Mouse (Mus musculus) MEL (cell line): ENCODE measurements around the gene Syna. TPM values are rescaled to one million over a fixed set of nuclear protein-coding genes. Genes with fewer than 3 reads are reported as not detected.

Source experiments
- DNase-seq: peaks from one replicate; pipeline ENCODE4 v3.0.0; 2011; ENCODE audit warnings: low read depth, low spot score
- H3K27ac ChIP-seq: 2 replicates; pipeline ENCODE4 v1.5.1; 2012; ENCODE audit warnings: low read depth, mild to moderate bottlenecking, control low read depth, low read length, moderate library complexity; ENCODE audit not compliant: control insufficient read depth
- H3K27me3 ChIP-seq, 2 experiments: fragments of 150-350 bp in 1 of 2; sonication (generic) in 1 of 2; 2 replicates each; pipeline ENCODE4 v1.6.1; 2012; ENCODE audit warnings: low read length in 2 of 2, mild to moderate bottlenecking in 2 of 2, improper control_type of control experiment in 1 of 2, moderate library complexity in 1 of 2; ENCODE audit not compliant: insufficient read depth in 2 of 2, control insufficient read depth in 1 of 2
- H3K36me3 ChIP-seq, 2 experiments: 2 replicates each; pipeline ENCODE4 v1.6.1; 2012 to 2014; ENCODE audit warnings: low read length in 2 of 2, improper control_type of control experiment in 1 of 2, inconsistent platforms in 1 of 2, mild to moderate bottlenecking in 1 of 2; ENCODE audit not compliant: insufficient read depth in 2 of 2, control insufficient read depth in 1 of 2
- H3K4me1 ChIP-seq, 2 experiments: fragments of 150-350 bp in 1 of 2; sonication (generic) in 1 of 2; 2 replicates each; pipeline ENCODE4 v1.6.1; 2012; ENCODE audit warnings: low read length in 2 of 2, improper control_type of control experiment in 1 of 2, mild to moderate bottlenecking in 1 of 2; ENCODE audit not compliant: insufficient read depth in 2 of 2, control insufficient read depth in 1 of 2
- H3K4me3 ChIP-seq, 2 experiments: fragments of 150-350 bp in 1 of 2; sonication (generic) in 1 of 2; 2 replicates each; pipeline ENCODE4 v1.5.1; 2012; ENCODE audit warnings: low read depth in 2 of 2, low read length in 2 of 2, mild to moderate bottlenecking in 2 of 2, moderate library complexity in 2 of 2, control low read depth in 1 of 2, improper control_type of control experiment in 1 of 2; ENCODE audit not compliant: control insufficient read depth in 1 of 2, insufficient read depth in 1 of 2
- H3K79me2 ChIP-seq: 2 replicates; pipeline ENCODE4 v1.6.1; 2012; ENCODE audit warnings: mild to moderate bottlenecking, low read length, moderate library complexity; ENCODE audit not compliant: control insufficient read depth, poor library complexity, insufficient read depth
- H3K9ac ChIP-seq: 2 replicates; pipeline ENCODE4 v1.6.1; 2012; ENCODE audit warnings: low read depth, mild to moderate bottlenecking, control low read depth, low read length, moderate library complexity; ENCODE audit not compliant: control insufficient read depth, poor library complexity, severe bottlenecking
- H3K9me3 ChIP-seq: fragments of 150-350 bp; sonication (generic); replicated peaks from 2 replicates; pipeline ENCODE4 v1.6.1; 2012; ENCODE audit warnings: mild to moderate bottlenecking, low read length, improper control_type of control experiment, moderate library complexity; ENCODE audit not compliant: insufficient read depth
- CHD2 ChIP-seq: IDR thresholded peaks from 2 replicates; pipeline ENCODE4 v1.6.1; 2011; ENCODE audit warnings: low read length, improper control_type of control experiment
- E2F4 ChIP-seq: IDR thresholded peaks from 2 replicates; pipeline ENCODE4 v1.6.1; 2011; ENCODE audit warnings: low read depth, low read length, improper control_type of control experiment, borderline replicate concordance
- EP300 ChIP-seq, 2 experiments: IDR thresholded peaks; 2 replicates each; pipeline ENCODE4 v1.6.1; 2011; ENCODE audit warnings: improper control_type of control experiment in 2 of 2, low read length in 2 of 2, low read depth in 1 of 2, mild to moderate bottlenecking in 1 of 2
- HCFC1 ChIP-seq: IDR thresholded peaks from 2 replicates; pipeline ENCODE4 v1.6.1; 2012; ENCODE audit warnings: low read depth, mild to moderate bottlenecking, inconsistent platforms, low read length, improper control_type of control experiment, moderate library complexity
- KAT2A ChIP-seq: conservative IDR thresholded peaks from 2 replicates; pipeline ENCODE4 v1.6.1; 2012; ENCODE audit warnings: low read depth, low read length, improper control_type of control experiment, inconsistent platforms
- MAFK ChIP-seq: IDR thresholded peaks from 2 replicates; pipeline ENCODE4 v1.6.1; 2011; ENCODE audit warnings: low read depth, mild to moderate bottlenecking, low read length, improper control_type of control experiment, borderline replicate concordance
- MAZ ChIP-seq: IDR thresholded peaks from 2 replicates; pipeline ENCODE4 v1.6.1; 2012; ENCODE audit warnings: low read depth, mild to moderate bottlenecking, inconsistent platforms, low read length, improper control_type of control experiment
- MXI1 ChIP-seq: IDR thresholded peaks from 2 replicates; pipeline ENCODE4 v1.6.1; 2011; ENCODE audit warnings: mild to moderate bottlenecking, low read depth, low read length, improper control_type of control experiment
- MYB ChIP-seq: IDR thresholded peaks from 2 replicates; pipeline ENCODE4 v1.6.1; 2011; ENCODE audit warnings: mild to moderate bottlenecking, low read depth, low read length, improper control_type of control experiment
- NELFE ChIP-seq: IDR thresholded peaks from 2 replicates; pipeline ENCODE4 v1.6.1; 2011; ENCODE audit warnings: low read depth, low read length, improper control_type of control experiment
- NRF1 ChIP-seq: IDR thresholded peaks from 2 replicates; pipeline ENCODE4 v1.6.1; 2014; ENCODE audit warnings: low read depth, mild to moderate bottlenecking, inconsistent platforms, low read length, improper control_type of control experiment, moderate library complexity; ENCODE audit not compliant: poor library complexity, insufficient read depth, severe bottlenecking
- POLR2AphosphoS2 ChIP-seq: IDR thresholded peaks from 2 replicates; pipeline ENCODE4 v1.6.1; 2011; ENCODE audit warnings: low read length, improper control_type of control experiment
- RCOR1 ChIP-seq: IDR thresholded peaks from 2 replicates; pipeline ENCODE4 v1.6.1; 2012; ENCODE audit warnings: low read depth, mild to moderate bottlenecking, inconsistent platforms, low read length, improper control_type of control experiment
- SIN3A ChIP-seq: IDR thresholded peaks from 2 replicates; pipeline ENCODE4 v1.6.1; 2012; ENCODE audit warnings: low read length, improper control_type of control experiment, inconsistent platforms
- SMC3 ChIP-seq: IDR thresholded peaks from 2 replicates; pipeline ENCODE4 v1.6.1; 2011; ENCODE audit warnings: low read depth, low read length, improper control_type of control experiment
- TAL1 ChIP-seq: IDR thresholded peaks from 2 replicates; pipeline ENCODE4 v1.6.1; 2012; ENCODE audit warnings: mild to moderate bottlenecking, inconsistent platforms, low read length, moderate library complexity, mixed read lengths
- UBTF ChIP-seq: IDR thresholded peaks from 2 replicates; pipeline ENCODE4 v1.6.1; 2012; ENCODE audit warnings: low read depth, mild to moderate bottlenecking, inconsistent platforms, low read length, improper control_type of control experiment, moderate library complexity, borderline replicate concordance; ENCODE audit not compliant: insufficient read depth
- USF1 ChIP-seq: IDR thresholded peaks from 2 replicates; pipeline ENCODE4 v1.6.1; 2014; ENCODE audit warnings: low read depth, mild to moderate bottlenecking, inconsistent platforms, low read length, improper control_type of control experiment, moderate library complexity
- USF2 ChIP-seq, 2 experiments: IDR thresholded peaks; 2 replicates each; pipeline ENCODE4 v1.6.1; 2011 to 2012; ENCODE audit warnings: improper control_type of control experiment in 2 of 2, low read length in 2 of 2, borderline replicate concordance in 1 of 2, inconsistent platforms in 1 of 2, low read depth in 1 of 2, mild to moderate bottlenecking in 1 of 2; ENCODE audit not compliant: insufficient read depth in 1 of 2
- ZNF384 ChIP-seq: IDR thresholded peaks from 2 replicates; pipeline ENCODE4 v1.6.1; 2012; ENCODE audit warnings: low read depth, mild to moderate bottlenecking, inconsistent platforms, low read length, improper control_type of control experiment
- polyA plus RNA-seq, 2 experiments: library from polyadenylated mRNA; stranded (reverse) in 1 of 2; unstranded in 1 of 2; fragments of >175 nt in 1 of 2; fragments of >200 nt in 1 of 2; gene quantifications; 2 replicates each; pipeline versions ENCODE4 v1.2.1 to v1.2.4; 2012; ENCODE audit warnings: low replicate concordance in 2 of 2, low read depth in 1 of 2; ENCODE audit not compliant: insufficient read length in 2 of 2, insufficient read depth in 1 of 2, missing spikeins in 1 of 2
- total RNA-seq: library from RNA; depleted of rRNA; stranded (reverse); fragments of 300-350 nt; gene quantifications from 2 replicates; pipeline ENCODE4 v1.2.3, GENCODE M21; 2012

Syna gene
- total and polyA plus RNA-seq, 3 experiments, result 0.21 TPM; not detected in 2

GRCm38 (mm10) chr5:134549640-134550168, 10.3 kb downstream of the Syna start:
- no peaks in the 10 kb centered on the region for H3K9me3 ChIP-seq
- peaks cover 0 to 10% of the 10 kb centered on the region in 2 experiments; a peak in 3 of 4 replicates for H3K4me1 ChIP-seq
- H3K27ac ChIP-seq, result no peak overlapping the region
- peaks cover 1% of the 10 kb centered on the region; the same call in 1 of the 2 replicates for H3K79me2 ChIP-seq
- H3K36me3 ChIP-seq, result peaks cover 0 to 4% of the 10 kb centered on the region in 2 experiments; a peak in 1 of 4 replicates
- TF ChIP-seq UBTF, result no peak
- TF ChIP-seq ZNF384, result peak; percentile 71
- no peak for DNase-seq
- no peak overlapping the region for H3K4me3 ChIP-seq
- no peak overlapping the region for H3K9ac ChIP-seq
- no peaks in the 10 kb centered on the region for H3K27me3 ChIP-seq

GRCm38 (mm10) chr5:134548306-134548705, 11.7 kb downstream of the Syna start:
- H3K9me3 ChIP-seq, result no peaks in the 10 kb centered on the region
- TF ChIP-seq MAFK (no peak), SIN3A (no peak), NELFE (no peak), USF1 (no peak), POLR2AphosphoS2 (no peak), MXI1 (no peak), E2F4 (no peak), USF2 (IDR thresholded peaks at IDR 0.05; ENCODE audit: borderline replicate concordance in 1 of 2, insufficient read depth in 1 of 2, low read depth in 1 of 2, low read length in 2 of 2) (no peak), EP300 (IDR thresholded peaks at IDR 0.05; ENCODE audit: low read depth in 1 of 2, low read length in 2 of 2) (no peak), ZNF384 (no peak)
- TF ChIP-seq, all 39 proteins: peak for 0
- Histone ChIP-seq H3K4me3 (no peak overlapping the region), H3K27ac (no peak overlapping the region), H3K36me3 (peaks cover 0 to 4% of the 10 kb centered on the region in 2 experiments; a peak in 1 of 4 replicates), H3K4me1 (peaks cover 0 to 10% of the 10 kb centered on the region in 2 experiments; a peak in 3 of 4 replicates), H3K9ac (no peak overlapping the region), H3K27me3 (no peaks in the 10 kb centered on the region), H3K79me2 (peaks cover 1% of the 10 kb centered on the region; the same call in 1 of the 2 replicates)
- no peak for DNase-seq

- TF ChIP-seq MAZ (no peak), KAT2A (no peak), HCFC1 (no peak), NELFE (no peak), EP300 (IDR thresholded peaks at IDR 0.05; ENCODE audit: low read depth in 1 of 2, low read length in 2 of 2) (no peak), RCOR1 (no peak), USF2 (IDR thresholded peaks at IDR 0.05; ENCODE audit: borderline replicate concordance in 1 of 2, insufficient read depth in 1 of 2, low read depth in 1 of 2, low read length in 2 of 2) (no peak), MXI1 (no peak), TAL1 (no peak), SMC3 (no peak), UBTF (no peak), MYB (no peak), NRF1 (no peak), CHD2 (no peak)
- H3K27me3 ChIP-seq, result no peaks in the 10 kb centered on the region
- H3K36me3 ChIP-seq, result no peaks in the 10 kb centered on the region
- no peak overlapping the region for H3K27ac ChIP-seq
- no peak overlapping the region for H3K4me3 ChIP-seq
- H3K79me2 ChIP-seq, result peaks cover 1% of the 10 kb centered on the region; the same call in 1 of the 2 replicates
- DNase-seq, result no peak
- H3K9ac ChIP-seq, result no peak overlapping the region
- no peaks in the 10 kb centered on the region for H3K9me3 ChIP-seq
- peaks cover 0 to 4% of the 10 kb centered on the region in 2 experiments; a peak in 2 of 4 replicates for H3K4me1 ChIP-seq
Observed at GRCm38 (mm10) chr5:134546790-134547189, 13.2 kb downstream of the Syna start.
